Mouse (Mus musculus): ENCODE results near the gene Pmel. TPM values are rescaled to one million over a fixed set of nuclear protein-coding genes. Genes with fewer than 3 reads are reported as not detected.
A peak's percentile ranks its signal among the peaks of the same experiment; 100 is the strongest.

The Pmel gene
- polyA plus RNA-seq, 1 experiment from 2014 or later, result 0.55 TPM

GRCm38 (mm10) chr10:128673763-128674468, 30.1 kb upstream of the Pmel start, which contains the start of gene Suox:
Gene Suox (minus strand): TSS chr10:128674073.
- Histone ChIP-seq H3K9ac (ENCODE audit: low read depth, low read length) (peak within 1 kb of the TSS; percentile 49), H3K4me2 (replicated peaks; ENCODE audit: low read depth) (peak within 1 kb of the TSS; percentile 96), H3K4me1 (replicated peaks; ENCODE audit: control insufficient read depth, insufficient read depth, low read length) (no peaks in the 10 kb centered on the region), H3K4me3 (ENCODE audit: low read depth, low read length) (peak within 1 kb of the TSS; percentile 67), H3K9me3 (ENCODE audit: control insufficient read depth) (no peaks in the 10 kb centered on the region), H3K27me3 (replicated peaks; ENCODE audit: control insufficient read depth, insufficient read depth, low read length) (no peaks in the 10 kb centered on the region), H3K36me3 (ENCODE audit: control insufficient read depth, insufficient read depth) (peaks cover 5% of the 10 kb centered on the region; the same call in 1 of the 2 replicates), H3K27ac (ENCODE audit: low read depth, low read length) (peak within 1 kb of the TSS; percentile 23; the same call in 1 of the 2 replicates)
- under 1% methylated on average over 57 of the region's 60 CpGs for WGBS
- TF ChIP-seq CTCF (IDR thresholded peaks at IDR 0.05; ENCODE audit: low read depth), result no peak
- peak; percentile 76 for ATAC-seq

- Histone ChIP-seq H3K4me1 (replicated peaks; ENCODE audit: control insufficient read depth, insufficient read depth, low read length) (no peaks in the 10 kb centered on the region), H3K27ac (ENCODE audit: low read depth, low read length) (no peak overlapping the region), H3K27me3 (replicated peaks; ENCODE audit: control insufficient read depth, insufficient read depth, low read length) (no peaks in the 10 kb centered on the region), H3K9ac (ENCODE audit: low read depth, low read length) (peak overlapping the region; percentile 49; the same call in 1 of the 2 replicates), H3K4me3 (ENCODE audit: low read depth, low read length) (peak overlapping the region; percentile 67), H3K4me2 (replicated peaks; ENCODE audit: low read depth) (peak overlapping the region; percentile 96), H3K36me3 (ENCODE audit: control insufficient read depth, insufficient read depth) (peaks cover 9% of the 10 kb centered on the region; the same call in 1 of the 2 replicates), H3K9me3 (ENCODE audit: control insufficient read depth) (no peaks in the 10 kb centered on the region)
- ATAC-seq, result no peak
- 4% methylated on average over 9 of the region's 9 CpGs for WGBS
- peak; percentile 77 for TF ChIP-seq CTCF (IDR thresholded peaks at IDR 0.05; ENCODE audit: low read depth)
Observed at GRCm38 (mm10) chr10:128674469-128675008, 29.5 kb upstream of the Pmel start.

GRCm38 (mm10) chr10:128695411-128695991, 8.5 kb upstream of the Pmel start:
- under 1% methylated on average over 22 of the region's 22 CpGs for WGBS
- ATAC-seq, result no peak

GRCm38 (mm10) chr10:128695992-128696807, 7.8 kb upstream of the Pmel start, which contains the start of gene Rab5b:
Gene Rab5b (minus strand): TSS chr10:128696264.
- 1% methylated on average over 40 of the region's 40 CpGs for WGBS
- no peaks in the 10 kb centered on the region for H3K27me3 ChIP-seq (replicated peaks; ENCODE audit: control insufficient read depth, insufficient read depth, low read length)

More at GRCm38 (mm10) chr10:128695411-128695991, 8.5 kb upstream of the Pmel start:
- no peaks in the 10 kb centered on the region for H3K27me3 ChIP-seq (replicated peaks; ENCODE audit: control insufficient read depth, insufficient read depth, low read length)
- H3K4me3 ChIP-seq (ENCODE audit: low read depth, low read length), result peak overlapping the region; percentile 91
- H3K27ac ChIP-seq (ENCODE audit: low read depth, low read length), result peak overlapping the region; percentile 92
- H3K4me2 ChIP-seq (replicated peaks; ENCODE audit: low read depth), result peak overlapping the region; percentile 74
- H3K36me3 ChIP-seq (ENCODE audit: control insufficient read depth, insufficient read depth), result peaks cover 4% of the 10 kb centered on the region; the same call in 1 of the 2 replicates
- TF ChIP-seq CTCF (IDR thresholded peaks at IDR 0.05; ENCODE audit: low read depth), result no peak
- H3K4me1 ChIP-seq (replicated peaks; ENCODE audit: control insufficient read depth, insufficient read depth, low read length), result 0 out of 2 replicates have a peak, but pooled peaks cover 3% of the 10 kb centered on the region
- H3K9me3 ChIP-seq (ENCODE audit: control insufficient read depth), result no peaks in the 10 kb centered on the region
- peak overlapping the region; percentile 93 for H3K9ac ChIP-seq (ENCODE audit: low read depth, low read length)

GRCm38 (mm10) chr10:128697072-128697725, 6.8 kb upstream of the Pmel start:
- Histone ChIP-seq H3K9me3 (ENCODE audit: control insufficient read depth) (no peaks in the 10 kb centered on the region), H3K4me2 (replicated peaks; ENCODE audit: low read depth) (peak overlapping the region; percentile 51; the same call in 1 of the 2 replicates), H3K27me3 (replicated peaks; ENCODE audit: control insufficient read depth, insufficient read depth, low read length) (no peaks in the 10 kb centered on the region), H3K27ac (ENCODE audit: low read depth, low read length) (no peak overlapping the region), H3K36me3 (ENCODE audit: control insufficient read depth, insufficient read depth) (peaks cover 15% of the 10 kb centered on the region; the same call in 1 of the 2 replicates), H3K4me3 (ENCODE audit: low read depth, low read length) (no peak overlapping the region), H3K9ac (ENCODE audit: low read depth, low read length) (no peak overlapping the region), H3K4me1 (replicated peaks; ENCODE audit: control insufficient read depth, insufficient read depth, low read length) (0 out of 2 replicates have a peak, but pooled peaks cover 3% of the 10 kb centered on the region)
- ATAC-seq, result no peak
- peak; percentile 32 for TF ChIP-seq CTCF (IDR thresholded peaks at IDR 0.05; ENCODE audit: low read depth)
- 89% methylated on average over 6 of the region's 6 CpGs for WGBS

More at GRCm38 (mm10) chr10:128695992-128696807, 7.8 kb upstream of the Pmel start, which contains the start of gene Rab5b:
- H3K9me3 ChIP-seq (ENCODE audit: control insufficient read depth), result no peaks in the 10 kb centered on the region
- peak; percentile 28; the same call in 1 of the 2 replicates for TF ChIP-seq CTCF (IDR thresholded peaks at IDR 0.05; ENCODE audit: low read depth)
- H3K27ac ChIP-seq (ENCODE audit: low read depth, low read length), result peak within 1 kb of the TSS; percentile 92
- H3K36me3 ChIP-seq (ENCODE audit: control insufficient read depth, insufficient read depth), result peaks cover 6% of the 10 kb centered on the region; the same call in 1 of the 2 replicates
- H3K4me1 ChIP-seq (replicated peaks; ENCODE audit: control insufficient read depth, insufficient read depth, low read length), result 0 out of 2 replicates have a peak, but pooled peaks cover 3% of the 10 kb centered on the region
- peak; percentile 99 for ATAC-seq
- peak within 1 kb of the TSS; percentile 91 for H3K4me3 ChIP-seq (ENCODE audit: low read depth, low read length)
- peak within 1 kb of the TSS; percentile 74 for H3K4me2 ChIP-seq (replicated peaks; ENCODE audit: low read depth)
- H3K9ac ChIP-seq (ENCODE audit: low read depth, low read length), result peak within 1 kb of the TSS; percentile 93

Data from intestine, postnatal 0 days (tissue).